Mouse (Mus musculus) E14TG2a.4 (cell line): ENCODE results near the gene Gast.

Experiments used
- CTCF ChIP-seq: conservative IDR thresholded peaks from 2 replicates; pipeline ENCODE4 v1.5.1; 2014; ENCODE audit warnings: low read length
- NANOG ChIP-seq: IDR thresholded peaks from 2 replicates; pipeline ENCODE4 v1.6.1; 2014; ENCODE audit warnings: borderline replicate concordance, low read length, mixed read lengths
- POU5F1 ChIP-seq: IDR thresholded peaks from 2 replicates; pipeline ENCODE4 v1.6.1; 2014; ENCODE audit warnings: low read length, borderline replicate concordance

GRCm38 (mm10) chr11:100385016-100385415 is 50.8 kb downstream of the Gast start:
- TF ChIP-seq CTCF, result no peak
- no peak for TF ChIP-seq POU5F1
- TF ChIP-seq NANOG, result no peak
